Mouse (Mus musculus): ENCODE measurements around the gene Oprm1. TPM values are rescaled to one million over a fixed set of nuclear protein-coding genes. Genes with fewer than 3 reads are reported as not detected.

Oprm1 gene
- total and polyA plus RNA-seq, 2 experiments from 2014 or later, result not detected

DNA sequence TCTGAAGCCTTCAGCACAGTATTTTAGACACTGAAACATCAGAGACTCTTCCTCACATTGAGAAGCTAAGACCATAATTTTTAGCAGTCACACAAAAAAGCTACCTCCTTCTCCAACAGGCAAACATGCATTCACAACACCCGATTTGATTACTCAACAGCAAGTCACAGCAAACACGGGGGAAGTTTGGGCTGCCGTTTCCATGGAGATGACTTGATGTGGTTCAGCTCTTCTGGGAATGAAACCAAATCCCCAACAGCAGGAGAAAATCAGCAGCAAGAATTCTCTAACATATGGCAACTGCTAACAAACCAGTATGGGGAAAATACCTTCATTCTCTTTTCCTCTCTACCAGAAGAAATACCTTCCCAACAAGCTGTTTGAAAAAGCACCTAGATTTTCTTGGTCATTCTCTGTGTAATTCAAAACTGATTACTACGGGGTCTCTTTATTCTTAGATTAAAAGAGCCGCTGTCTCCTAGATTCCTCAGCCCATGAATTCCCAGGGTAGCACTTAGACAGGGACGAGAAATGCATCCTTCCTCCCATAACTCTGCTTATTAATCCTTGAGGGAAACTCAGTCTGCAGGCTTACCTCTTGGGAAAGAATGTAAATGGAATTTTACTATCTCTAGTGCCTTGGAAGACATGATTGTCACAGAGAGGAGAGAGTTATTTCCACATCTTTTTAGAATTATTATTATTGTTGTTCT is 158.4 kb downstream of the Oprm1 start:
- H3K4me2 ChIP-seq (ENCODE audit: low read depth, low read length), result no peak overlapping the region
- no peak overlapping the region for H3K9ac ChIP-seq (replicated peaks; ENCODE audit: low read depth, low read length)
- H3K36me3 ChIP-seq (replicated peaks; ENCODE audit: control insufficient read depth, insufficient read depth, low read length), result no peaks in the 10 kb centered on the region
- WGBS, result 32% methylated on average over 6 of the region's 6 CpGs
- DNase-seq (ENCODE audit: low spot score) (no peak), ATAC-seq (ENCODE audit: insufficient read depth, low read depth) (no peak)
- TF ChIP-seq EP300 (IDR thresholded peaks at IDR 0.05; ENCODE audit: low read depth), result no peak
- no peaks in the 10 kb centered on the region for H3K4me1 ChIP-seq (ENCODE audit: control insufficient read depth, insufficient read depth)
- no peak overlapping the region for H3K4me3 ChIP-seq (ENCODE audit: low read depth, low read length)
- no peaks in the 10 kb centered on the region for H3K9me3 ChIP-seq (replicated peaks; ENCODE audit: control insufficient read depth, low read length)
- no peak overlapping the region for H3K27ac ChIP-seq (ENCODE audit: low read depth)
- no peaks in the 10 kb centered on the region for H3K27me3 ChIP-seq (ENCODE audit: control insufficient read depth, insufficient read depth, low read length)

DNA sequence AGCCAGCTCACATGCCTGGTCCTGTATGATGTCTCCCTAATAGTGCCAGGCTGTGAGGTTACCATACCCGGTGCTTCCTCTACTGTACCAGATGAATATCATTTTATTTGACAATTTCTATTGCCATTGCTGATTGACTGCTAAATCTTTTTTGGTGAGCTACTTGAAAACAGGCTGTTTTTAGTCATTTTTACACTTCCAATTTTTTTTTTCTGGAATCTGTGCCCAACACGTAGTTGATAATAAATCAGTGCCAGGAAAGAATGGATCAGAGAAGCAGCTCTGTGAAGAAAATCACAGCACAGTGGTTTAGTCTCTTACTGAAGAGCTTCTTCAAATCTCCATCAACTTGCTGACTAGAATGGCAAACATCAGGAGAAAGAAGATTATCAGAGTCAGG is 168.4 kb downstream of the Oprm1 start:
- 75% methylated on average over 2 of the region's 2 CpGs for WGBS
- no peak for ATAC-seq (ENCODE audit: insufficient read depth, low read depth)
- no peaks in the 10 kb centered on the region for H3K27me3 ChIP-seq (ENCODE audit: control insufficient read depth, insufficient read depth, low read length)
- H3K9me3 ChIP-seq (replicated peaks; ENCODE audit: control insufficient read depth, low read length), result no peaks in the 10 kb centered on the region
- H3K27ac ChIP-seq (ENCODE audit: low read depth), result no peak overlapping the region
- no peak overlapping the region for H3K4me2 ChIP-seq (ENCODE audit: low read depth, low read length)
- no peak overlapping the region for H3K9ac ChIP-seq (replicated peaks; ENCODE audit: low read depth, low read length)
- DNase-seq (ENCODE audit: low spot score), result no peak
- TF ChIP-seq CTCF (IDR thresholded peaks at IDR 0.05; ENCODE audit: low read depth) (no peak), EP300 (IDR thresholded peaks at IDR 0.05; ENCODE audit: low read depth) (no peak)
- H3K36me3 ChIP-seq (replicated peaks; ENCODE audit: control insufficient read depth, insufficient read depth, low read length), result no peaks in the 10 kb centered on the region
- H3K4me3 ChIP-seq (ENCODE audit: low read depth, low read length), result no peak overlapping the region
- H3K4me1 ChIP-seq (ENCODE audit: control insufficient read depth, insufficient read depth), result no peaks in the 10 kb centered on the region

DNA sequence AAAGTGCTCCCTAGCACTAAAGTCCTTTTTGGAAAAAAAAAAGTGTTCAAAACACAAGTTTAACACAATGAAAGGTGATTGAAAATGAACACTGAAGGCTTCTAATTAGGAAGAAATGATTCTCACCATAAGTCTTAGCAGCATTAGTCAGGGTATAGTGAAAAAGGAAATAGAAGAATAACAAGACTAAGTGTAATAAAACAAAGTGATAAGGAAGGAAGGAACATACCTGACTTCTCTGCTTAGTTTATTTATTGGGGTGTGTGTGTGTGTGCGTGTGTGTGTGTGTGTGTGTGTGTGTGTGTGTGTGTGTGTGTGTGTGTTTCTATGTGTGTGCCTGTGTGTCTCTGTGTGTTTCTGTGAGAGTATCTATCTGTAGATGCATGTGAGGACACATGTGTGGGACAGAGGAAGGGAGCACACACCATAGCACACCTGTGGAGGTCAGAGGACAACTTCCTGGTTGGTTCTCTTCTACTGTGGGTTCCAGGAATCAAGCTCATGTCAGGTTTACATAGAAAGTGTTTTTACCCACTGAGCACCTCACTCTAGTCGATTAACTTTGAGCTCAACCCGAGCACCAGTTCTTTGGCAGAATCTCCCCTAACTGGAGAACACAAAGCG is 169.4 kb downstream of the Oprm1 start:
- ATAC-seq (ENCODE audit: insufficient read depth, low read depth) (no peak), DNase-seq (ENCODE audit: low spot score) (no peak)
- Histone ChIP-seq H3K9ac (replicated peaks; ENCODE audit: low read depth, low read length) (no peak overlapping the region), H3K27ac (ENCODE audit: low read depth) (no peak overlapping the region), H3K27me3 (ENCODE audit: control insufficient read depth, insufficient read depth, low read length) (no peaks in the 10 kb centered on the region), H3K9me3 (replicated peaks; ENCODE audit: control insufficient read depth, low read length) (no peaks in the 10 kb centered on the region), H3K4me1 (ENCODE audit: control insufficient read depth, insufficient read depth) (no peaks in the 10 kb centered on the region), H3K4me3 (ENCODE audit: low read depth, low read length) (no peak overlapping the region), H3K4me2 (ENCODE audit: low read depth, low read length) (no peak overlapping the region), H3K36me3 (replicated peaks; ENCODE audit: control insufficient read depth, insufficient read depth, low read length) (no peaks in the 10 kb centered on the region)
- TF ChIP-seq CTCF (IDR thresholded peaks at IDR 0.05; ENCODE audit: low read depth) (no peak), EP300 (IDR thresholded peaks at IDR 0.05; ENCODE audit: low read depth) (no peak)
- 69% methylated on average over 4 of the region's 4 CpGs for WGBS

DNA sequence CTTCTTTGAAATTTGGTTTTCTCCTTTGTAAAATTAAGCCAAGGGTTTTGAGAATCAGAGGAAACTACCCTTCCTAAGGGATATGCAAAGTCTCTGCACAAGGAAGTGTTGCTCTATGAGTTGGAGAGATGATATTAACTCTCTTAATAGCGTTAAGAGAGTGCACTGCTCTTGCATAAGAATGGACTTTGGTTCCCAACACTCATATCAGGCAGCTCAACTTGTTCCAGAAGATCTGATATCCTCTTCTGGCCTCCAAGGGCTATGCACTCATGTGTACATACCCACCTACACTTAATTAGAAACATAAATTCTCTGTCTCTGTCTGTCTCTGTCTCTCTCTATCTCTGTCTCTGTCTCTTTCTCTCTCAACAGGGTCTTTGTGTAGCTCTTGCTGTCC is 170.6 kb downstream of the Oprm1 start:
- DNase-seq (ENCODE audit: low spot score) (no peak), ATAC-seq (ENCODE audit: insufficient read depth, low read depth) (no peak)
- Histone ChIP-seq H3K9ac (replicated peaks; ENCODE audit: low read depth, low read length) (no peak overlapping the region), H3K27me3 (ENCODE audit: control insufficient read depth, insufficient read depth, low read length) (no peaks in the 10 kb centered on the region), H3K9me3 (replicated peaks; ENCODE audit: control insufficient read depth, low read length) (no peaks in the 10 kb centered on the region), H3K4me2 (ENCODE audit: low read depth, low read length) (no peak overlapping the region), H3K27ac (ENCODE audit: low read depth) (no peak overlapping the region), H3K36me3 (replicated peaks; ENCODE audit: control insufficient read depth, insufficient read depth, low read length) (no peaks in the 10 kb centered on the region), H3K4me3 (ENCODE audit: low read depth, low read length) (no peak overlapping the region), H3K4me1 (ENCODE audit: control insufficient read depth, insufficient read depth) (no peaks in the 10 kb centered on the region)
- 27% methylated on average over 1 of the region's 1 CpGs for WGBS
- TF ChIP-seq CTCF (IDR thresholded peaks at IDR 0.05; ENCODE audit: low read depth), result no peak
- TF ChIP-seq EP300 (IDR thresholded peaks at IDR 0.05; ENCODE audit: low read depth), result no peak

DNA sequence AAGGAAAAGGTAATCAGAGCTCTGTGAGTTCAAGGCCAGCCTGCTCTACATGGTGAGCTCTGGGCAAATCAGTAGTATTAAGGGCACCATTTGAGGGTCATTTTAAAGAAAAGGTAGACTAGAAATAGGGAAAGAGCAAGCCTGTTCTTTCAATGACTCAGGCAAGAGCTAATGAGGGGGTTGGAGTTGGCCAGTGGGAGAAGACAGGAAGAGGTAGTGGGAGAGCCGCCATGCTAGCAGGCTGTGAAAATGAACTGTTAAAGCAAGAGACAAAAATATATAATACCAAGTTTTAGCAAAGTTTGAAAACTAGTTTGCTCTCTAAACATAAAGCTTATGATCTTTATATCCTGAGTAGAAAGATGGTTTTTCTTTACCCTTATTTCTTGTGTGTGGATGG is 172.1 kb downstream of the Oprm1 start:
- Histone ChIP-seq H3K9ac (replicated peaks; ENCODE audit: low read depth, low read length) (no peak overlapping the region), H3K4me1 (ENCODE audit: control insufficient read depth, insufficient read depth) (no peaks in the 10 kb centered on the region), H3K4me3 (ENCODE audit: low read depth, low read length) (no peak overlapping the region), H3K27me3 (ENCODE audit: control insufficient read depth, insufficient read depth, low read length) (no peaks in the 10 kb centered on the region), H3K4me2 (ENCODE audit: low read depth, low read length) (no peak overlapping the region), H3K36me3 (replicated peaks; ENCODE audit: control insufficient read depth, insufficient read depth, low read length) (no peaks in the 10 kb centered on the region), H3K9me3 (replicated peaks; ENCODE audit: control insufficient read depth, low read length) (no peaks in the 10 kb centered on the region), H3K27ac (ENCODE audit: low read depth) (no peak overlapping the region)
- 53% methylated on average over 1 of the region's 1 CpGs for WGBS
- no peak for ATAC-seq (ENCODE audit: insufficient read depth, low read depth)
- no peak for TF ChIP-seq EP300 (IDR thresholded peaks at IDR 0.05; ENCODE audit: low read depth)
- no peak for TF ChIP-seq CTCF (IDR thresholded peaks at IDR 0.05; ENCODE audit: low read depth)
- DNase-seq (ENCODE audit: low spot score), result no peak

DNA sequence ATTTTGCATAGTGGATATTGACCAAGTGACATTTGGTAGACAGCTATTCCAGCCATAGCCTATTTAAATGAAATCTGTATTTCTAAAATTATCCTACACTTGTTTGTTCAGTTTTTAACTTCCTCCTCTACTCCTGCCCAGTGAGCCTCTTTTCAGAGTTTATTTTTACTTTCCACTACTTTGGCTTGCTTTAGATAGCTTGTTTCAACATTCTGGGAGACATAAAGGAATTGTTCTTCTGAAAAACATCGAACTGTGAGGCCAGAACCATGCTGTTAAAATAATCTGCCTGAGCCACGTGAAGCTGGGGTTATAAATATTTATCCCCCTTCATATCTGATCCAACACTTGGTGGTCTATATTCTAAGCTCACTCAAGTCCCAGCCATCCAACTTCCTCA is 172.6 kb downstream of the Oprm1 start:
- H3K9ac ChIP-seq (replicated peaks; ENCODE audit: low read depth, low read length), result no peak overlapping the region
- WGBS, result 47% methylated on average over 2 of the region's 2 CpGs
- no peak overlapping the region for H3K4me2 ChIP-seq (ENCODE audit: low read depth, low read length)
- H3K9me3 ChIP-seq (replicated peaks; ENCODE audit: control insufficient read depth, low read length), result no peaks in the 10 kb centered on the region
- DNase-seq (ENCODE audit: low spot score) (no peak), ATAC-seq (ENCODE audit: insufficient read depth, low read depth) (no peak)
- H3K4me3 ChIP-seq (ENCODE audit: low read depth, low read length), result no peak overlapping the region
- no peak overlapping the region for H3K27ac ChIP-seq (ENCODE audit: low read depth)
- no peaks in the 10 kb centered on the region for H3K27me3 ChIP-seq (ENCODE audit: control insufficient read depth, insufficient read depth, low read length)
- no peaks in the 10 kb centered on the region for H3K36me3 ChIP-seq (replicated peaks; ENCODE audit: control insufficient read depth, insufficient read depth, low read length)
- no peak for TF ChIP-seq CTCF (IDR thresholded peaks at IDR 0.05; ENCODE audit: low read depth)
- H3K4me1 ChIP-seq (ENCODE audit: control insufficient read depth, insufficient read depth), result no peaks in the 10 kb centered on the region

All from heart, postnatal 0 days (tissue).